Mouse (Mus musculus): ENCODE measurements around the gene Irf2bp2. TPM values are rescaled to one million over a fixed set of nuclear protein-coding genes. Genes with fewer than 3 reads are reported as not detected.
A peak's percentile ranks its signal among the peaks of the same experiment; 100 is the strongest.
"Not testable (repeated sequence)": the region's sequence is repeated elsewhere in the genome, so short reads cannot be mapped to it uniquely, and the experiment has no call there.

The Irf2bp2 gene
- polyA plus RNA-seq, 1 experiment from 2014 or later, result 3.3 TPM

DNA sequence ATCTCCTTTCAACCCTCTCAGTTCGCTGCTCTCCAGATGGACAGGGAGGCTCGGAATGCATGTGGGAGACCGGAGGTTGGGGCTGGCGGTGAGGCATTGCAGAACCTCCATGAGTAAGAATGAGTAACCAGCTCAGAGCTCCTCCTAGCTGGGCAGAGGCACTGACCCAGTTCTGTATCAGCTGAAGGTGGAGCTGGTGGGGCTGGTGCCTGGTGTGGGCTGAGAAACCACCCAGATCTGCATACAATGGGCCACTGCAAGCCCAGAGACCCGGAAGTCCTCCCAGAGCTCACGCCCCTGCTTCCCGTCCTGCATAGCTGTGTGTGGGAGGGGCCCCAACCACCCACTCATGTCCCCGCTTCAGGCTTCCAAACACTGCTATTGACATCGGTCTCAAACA, 22.0 kb upstream of the Irf2bp2 start:
- H3K4me1 ChIP-seq (replicated peaks), result peaks cover 27% of the 10 kb centered on the region
- H3K9me3 ChIP-seq, result no peaks in the 10 kb centered on the region
- no peak overlapping the region for H3K4me3 ChIP-seq
- WGBS, result 63% methylated on average over 9 of the region's 9 CpGs
- DNase-seq (ENCODE audit: low spot score), result peak; percentile 18
- 0 out of 2 replicates have a peak, but pooled peaks cover 3% of the 10 kb centered on the region for H3K27me3 ChIP-seq (ENCODE audit: insufficient read depth, poor library complexity, severe bottlenecking)
- H3K27ac ChIP-seq, result peak overlapping the region; percentile 66
- H3K36me3 ChIP-seq, result no peaks in the 10 kb centered on the region

DNA sequence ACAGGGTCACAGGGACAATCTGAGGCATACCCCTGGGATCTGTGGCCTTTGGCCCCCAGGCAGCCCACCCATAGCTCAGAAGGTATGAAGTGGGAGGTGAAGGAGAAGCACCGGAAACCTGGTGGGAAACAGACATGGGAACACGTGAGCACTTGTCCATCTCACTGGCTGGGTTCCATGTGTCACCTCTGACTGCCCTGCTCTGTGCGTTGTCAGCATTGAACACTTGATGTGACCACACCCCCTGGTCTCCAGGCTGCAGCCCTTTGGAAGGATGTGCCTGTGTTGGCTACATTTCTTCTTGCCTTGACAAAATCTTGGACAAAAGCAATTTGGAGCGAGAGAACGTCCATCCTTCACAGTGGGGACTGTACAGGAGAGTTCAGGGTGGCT, 20.9 kb upstream of the Irf2bp2 start:
- no peak for DNase-seq (ENCODE audit: low spot score)
- Histone ChIP-seq H3K36me3 (no peaks in the 10 kb centered on the region), H3K27ac (0 out of 2 replicates have a peak overlapping the region, but pooled peaks have one; percentile 66), H3K9me3 (no peaks in the 10 kb centered on the region), H3K27me3 (ENCODE audit: insufficient read depth, poor library complexity, severe bottlenecking) (peaks cover 3% of the 10 kb centered on the region; the same call in 1 of the 2 replicates), H3K4me3 (no peak overlapping the region), H3K4me1 (replicated peaks) (peaks cover 31% of the 10 kb centered on the region)
- 80% methylated on average over 5 of the region's 5 CpGs for WGBS

DNA sequence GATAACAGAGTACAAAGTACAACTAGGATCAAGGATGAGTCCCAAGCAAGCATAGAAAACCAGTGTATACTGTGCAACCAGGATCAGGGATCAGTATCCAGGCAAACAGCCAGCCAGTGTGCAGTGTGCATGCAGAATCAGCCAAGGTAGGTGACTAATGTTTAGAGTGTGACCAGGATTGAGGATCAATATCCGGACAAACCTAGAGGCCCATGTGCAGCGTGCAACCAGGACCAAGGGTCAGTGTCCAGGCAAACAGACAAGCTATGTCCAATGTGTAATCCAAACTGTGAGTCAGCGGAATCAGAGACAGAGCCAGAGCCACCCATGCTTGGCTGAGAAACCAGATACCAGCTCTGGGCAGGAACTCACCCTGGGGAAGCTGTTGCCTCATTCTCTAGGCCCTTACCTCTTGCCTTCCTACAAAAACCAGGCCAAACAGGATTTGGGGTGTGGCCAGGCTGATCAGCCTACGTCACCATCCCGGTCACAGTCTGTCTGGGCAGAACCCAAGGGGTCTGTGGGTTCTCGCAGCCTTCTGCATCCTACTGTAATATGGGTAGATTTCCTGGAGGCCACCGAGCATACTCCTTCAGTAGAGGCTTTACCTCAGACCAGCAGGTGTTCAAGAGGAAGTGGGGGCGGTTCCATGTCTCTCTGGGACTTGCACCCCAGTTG, 20.4 kb upstream of the Irf2bp2 start:
- no peaks in the 10 kb centered on the region for H3K36me3 ChIP-seq
- WGBS, result 84% methylated on average over 8 of the region's 8 CpGs
- no peaks in the 10 kb centered on the region for H3K9me3 ChIP-seq
- no peak overlapping the region for H3K4me3 ChIP-seq
- DNase-seq (ENCODE audit: low spot score), result no peak
- peaks cover 3% of the 10 kb centered on the region; the same call in 1 of the 2 replicates for H3K27me3 ChIP-seq (ENCODE audit: insufficient read depth, poor library complexity, severe bottlenecking)
- peak overlapping the region; percentile 24; the same call in 1 of the 2 replicates for H3K27ac ChIP-seq
- H3K4me1 ChIP-seq (replicated peaks), result peaks cover 31% of the 10 kb centered on the region

DNA sequence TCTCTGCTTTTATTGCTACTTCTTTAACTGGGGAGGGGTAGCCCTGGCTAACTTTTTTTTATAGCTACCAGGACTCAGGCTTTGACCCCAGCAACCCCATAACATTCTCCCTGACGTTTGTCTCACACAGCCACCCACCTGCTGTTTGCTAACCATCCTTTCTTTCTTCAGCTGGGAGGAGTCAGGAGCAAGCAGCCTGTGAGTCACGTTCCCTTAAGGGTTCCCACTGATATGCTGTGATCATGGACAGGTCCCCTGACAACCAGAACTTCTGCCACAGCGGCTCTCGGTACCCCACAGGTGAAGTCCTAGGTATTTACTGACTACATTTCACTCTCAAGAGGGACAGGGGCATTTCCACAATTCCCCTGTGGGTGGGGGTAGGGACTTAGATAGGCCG, 19.4 kb upstream of the Irf2bp2 start:
- Histone ChIP-seq H3K27me3 (ENCODE audit: insufficient read depth, poor library complexity, severe bottlenecking) (peaks cover 3% of the 10 kb centered on the region; the same call in 1 of the 2 replicates), H3K27ac (no peak overlapping the region), H3K4me3 (no peak overlapping the region), H3K9me3 (no peaks in the 10 kb centered on the region), H3K36me3 (no peaks in the 10 kb centered on the region), H3K4me1 (replicated peaks) (peaks cover 35% of the 10 kb centered on the region)
- no peak for DNase-seq (ENCODE audit: low spot score)
- 57% methylated on average over 5 of the region's 5 CpGs for WGBS

DNA sequence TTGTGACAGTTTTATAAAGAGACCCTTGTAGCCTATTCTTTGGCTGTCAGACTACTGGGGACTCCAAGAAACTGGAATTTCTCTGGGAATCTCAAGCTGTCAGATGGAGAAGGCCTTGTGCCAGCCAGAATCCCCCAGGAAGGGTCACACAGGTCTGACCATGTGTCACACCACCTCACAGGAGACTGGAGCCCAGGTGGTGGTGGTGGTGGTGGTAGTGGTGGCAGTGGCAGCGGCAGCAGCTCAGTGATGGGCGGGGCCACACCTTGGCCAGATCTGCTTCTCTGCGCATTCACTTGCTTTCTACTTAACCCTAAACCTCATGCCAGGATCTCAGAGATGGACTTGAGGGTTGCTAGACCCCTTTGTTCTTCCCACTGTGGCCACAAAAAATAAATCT, 19.0 kb upstream of the Irf2bp2 start:
- Histone ChIP-seq H3K4me3 (no peak overlapping the region), H3K4me1 (replicated peaks) (peaks cover 38% of the 10 kb centered on the region), H3K9me3 (no peaks in the 10 kb centered on the region), H3K36me3 (no peaks in the 10 kb centered on the region), H3K27ac (no peak overlapping the region), H3K27me3 (ENCODE audit: insufficient read depth, poor library complexity, severe bottlenecking) (peaks cover 3% of the 10 kb centered on the region; the same call in 1 of the 2 replicates)
- DNase-seq (ENCODE audit: low spot score), result no peak
- WGBS, result 93% methylated on average over 3 of the region's 3 CpGs

DNA sequence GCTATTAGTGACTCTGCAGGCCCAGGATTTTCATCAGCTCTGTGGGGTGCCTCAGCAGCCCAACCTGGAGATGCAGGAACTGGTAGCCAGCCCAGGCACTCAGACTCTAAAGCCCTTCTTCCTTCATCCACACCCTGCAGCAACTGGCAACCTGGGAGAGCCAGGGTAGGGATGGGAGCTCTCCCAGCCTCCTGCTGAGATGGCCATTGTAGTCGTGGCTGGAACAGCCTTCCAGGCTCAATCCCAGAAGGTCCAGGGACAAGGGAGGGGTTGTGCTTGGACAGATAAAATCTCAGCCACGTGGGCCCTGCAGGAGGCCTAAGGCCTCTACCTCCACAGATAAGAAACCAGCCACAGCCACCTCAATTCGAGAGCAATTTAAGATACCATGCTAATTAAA, 16.9 kb upstream of the Irf2bp2 start:
- peak overlapping the region; percentile 47; the same call in 1 of the 2 replicates for H3K27ac ChIP-seq
- H3K4me3 ChIP-seq, result no peak overlapping the region
- peaks cover 3% of the 10 kb centered on the region; the same call in 1 of the 2 replicates for H3K27me3 ChIP-seq (ENCODE audit: insufficient read depth, poor library complexity, severe bottlenecking)
- H3K4me1 ChIP-seq (replicated peaks), result peaks cover 34% of the 10 kb centered on the region
- DNase-seq (ENCODE audit: low spot score), result no peak
- 14% methylated on average over 3 of the region's 3 CpGs for WGBS
- no peaks in the 10 kb centered on the region for H3K36me3 ChIP-seq
- no peaks in the 10 kb centered on the region for H3K9me3 ChIP-seq

DNA sequence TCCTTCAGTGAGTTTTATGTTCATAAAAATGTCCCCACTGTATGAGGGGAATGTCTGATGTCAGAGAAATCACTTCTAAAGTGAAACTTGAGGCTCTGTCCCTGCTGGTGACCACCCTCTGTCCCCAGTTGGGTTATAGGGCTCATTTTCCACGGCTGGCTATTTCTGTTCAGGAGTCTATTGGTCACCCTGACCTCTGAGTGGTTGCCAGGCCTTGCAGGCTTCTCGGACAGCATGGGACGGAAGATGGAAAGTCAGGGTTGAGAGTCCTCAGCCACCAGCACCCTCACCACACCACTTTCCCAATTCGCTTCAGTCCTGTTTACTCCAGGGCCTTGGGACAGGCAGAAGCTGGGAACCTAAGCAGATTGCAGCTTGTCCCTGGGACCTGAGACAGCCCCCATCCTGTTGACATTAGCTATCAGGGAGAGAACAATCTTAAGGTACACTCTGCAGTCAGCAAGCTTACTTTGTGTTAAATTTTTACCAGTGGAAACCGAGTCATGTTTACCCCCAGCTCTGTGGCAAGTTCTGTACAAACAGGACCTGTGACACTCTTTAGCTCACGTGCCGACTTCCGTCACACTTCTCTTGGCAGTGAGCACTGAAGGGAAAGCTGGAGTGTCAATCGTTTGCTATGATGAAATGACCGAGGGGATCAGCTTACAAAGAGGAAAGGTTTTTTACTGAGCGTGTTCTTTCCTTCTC, 15.9 kb upstream of the Irf2bp2 start:
- Histone ChIP-seq H3K27me3 (ENCODE audit: insufficient read depth, poor library complexity, severe bottlenecking) (peaks cover 3% of the 10 kb centered on the region; the same call in 1 of the 2 replicates), H3K9me3 (no peaks in the 10 kb centered on the region), H3K4me1 (replicated peaks) (peaks cover 24% of the 10 kb centered on the region), H3K4me3 (no peak overlapping the region), H3K36me3 (no peaks in the 10 kb centered on the region), H3K27ac (no peak overlapping the region)
- no peak for DNase-seq (ENCODE audit: low spot score)
- 86% methylated on average over 11 of the region's 11 CpGs for WGBS

DNA sequence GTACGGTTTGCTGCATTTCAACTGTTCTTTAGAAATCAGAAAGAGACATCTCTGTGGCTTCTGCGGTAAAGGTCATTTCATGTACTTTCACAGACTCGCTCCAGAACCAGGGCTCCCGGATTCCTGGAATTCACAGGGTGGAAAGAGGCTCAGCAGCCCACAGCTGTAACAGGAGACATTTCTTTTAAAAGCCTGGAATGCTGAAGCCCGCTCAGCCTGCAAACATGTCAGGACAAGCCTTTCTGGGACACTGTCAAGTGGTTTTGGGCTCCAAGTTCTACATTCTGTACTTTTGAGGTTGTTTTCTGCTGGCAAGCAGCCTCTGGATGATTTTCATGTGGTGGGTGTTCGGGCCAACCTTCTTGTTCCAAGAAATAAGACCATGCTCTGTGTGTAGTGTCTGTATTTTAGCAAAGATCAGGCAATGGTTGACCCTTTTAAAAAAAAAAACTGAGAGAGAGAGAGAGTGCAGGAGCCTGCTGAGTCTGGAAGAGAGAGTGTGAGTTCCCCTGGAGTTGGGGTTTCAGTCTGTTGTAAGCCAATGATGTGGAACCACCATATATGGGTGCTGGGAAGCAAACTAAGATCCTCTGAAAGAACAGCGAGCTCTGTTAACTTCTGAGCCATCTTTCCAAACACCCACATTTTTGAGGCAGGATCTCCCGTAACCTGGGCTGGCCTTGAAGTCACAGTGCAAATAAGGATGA, 9.6 kb upstream of the Irf2bp2 start:
- Histone ChIP-seq H3K27ac (peak overlapping the region; percentile 56), H3K4me1 (replicated peaks) (peaks cover 39% of the 10 kb centered on the region), H3K9me3 (no peaks in the 10 kb centered on the region), H3K4me3 (no peak overlapping the region), H3K27me3 (ENCODE audit: insufficient read depth, poor library complexity, severe bottlenecking) (no peaks in the 10 kb centered on the region), H3K36me3 (no peaks in the 10 kb centered on the region)
- WGBS, result 32% methylated on average over 8 of the region's 8 CpGs
- DNase-seq (ENCODE audit: low spot score), result no peak

DNA sequence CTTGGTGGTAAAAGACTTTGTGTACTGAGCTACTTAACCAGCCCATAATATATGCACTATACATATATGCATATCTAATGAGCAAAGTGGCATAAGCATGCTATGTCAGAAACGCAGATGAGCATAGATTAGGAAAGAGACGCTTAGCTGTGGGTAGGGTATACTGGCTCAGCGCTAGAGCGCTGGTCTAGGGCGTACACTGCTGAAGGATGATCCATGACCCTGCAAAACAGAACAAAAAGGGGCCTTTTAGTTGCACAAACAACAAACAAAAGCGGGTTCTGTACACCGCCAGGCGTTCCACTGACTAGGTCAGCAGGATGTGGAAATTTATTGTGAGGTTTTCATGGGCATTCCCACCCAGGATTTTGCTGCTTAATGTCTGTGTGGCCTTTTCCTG, 8.9 kb upstream of the Irf2bp2 start:
- Histone ChIP-seq H3K4me1 (replicated peaks) (peaks cover 40% of the 10 kb centered on the region), H3K36me3 (no peaks in the 10 kb centered on the region), H3K4me3 (no peak overlapping the region), H3K27ac (peak overlapping the region; percentile 56), H3K9me3 (no peaks in the 10 kb centered on the region), H3K27me3 (ENCODE audit: insufficient read depth, poor library complexity, severe bottlenecking) (no peaks in the 10 kb centered on the region)
- 50% methylated on average over 8 of the region's 8 CpGs for WGBS
- no peak for DNase-seq (ENCODE audit: low spot score)

DNA sequence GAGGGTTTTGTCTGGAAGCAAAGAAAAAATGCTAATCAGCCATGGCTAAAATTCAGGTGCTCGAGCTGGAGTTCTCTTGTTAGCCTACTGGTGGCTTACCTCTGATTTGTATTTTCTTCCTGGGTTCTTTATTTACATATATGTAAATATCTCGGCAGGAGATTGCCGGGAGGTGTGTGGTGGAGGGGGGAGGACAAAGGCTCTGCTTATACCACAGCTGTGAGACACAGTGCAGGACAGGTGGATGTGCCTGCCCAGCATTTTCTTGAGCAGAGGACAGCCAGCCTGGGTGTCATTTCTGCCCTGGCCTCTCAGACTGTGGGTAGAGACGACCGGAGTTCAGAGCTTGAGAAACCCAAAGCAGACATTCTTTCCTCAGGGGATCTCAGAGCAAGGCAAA, 7.5 kb upstream of the Irf2bp2 start:
- Histone ChIP-seq H3K4me3 (no peak overlapping the region), H3K36me3 (no peaks in the 10 kb centered on the region), H3K27me3 (ENCODE audit: insufficient read depth, poor library complexity, severe bottlenecking) (no peaks in the 10 kb centered on the region), H3K27ac (no peak overlapping the region), H3K9me3 (no peaks in the 10 kb centered on the region), H3K4me1 (replicated peaks) (peaks cover 52% of the 10 kb centered on the region)
- 24% methylated on average over 5 of the region's 5 CpGs for WGBS
- no peak for DNase-seq (ENCODE audit: low spot score)

DNA sequence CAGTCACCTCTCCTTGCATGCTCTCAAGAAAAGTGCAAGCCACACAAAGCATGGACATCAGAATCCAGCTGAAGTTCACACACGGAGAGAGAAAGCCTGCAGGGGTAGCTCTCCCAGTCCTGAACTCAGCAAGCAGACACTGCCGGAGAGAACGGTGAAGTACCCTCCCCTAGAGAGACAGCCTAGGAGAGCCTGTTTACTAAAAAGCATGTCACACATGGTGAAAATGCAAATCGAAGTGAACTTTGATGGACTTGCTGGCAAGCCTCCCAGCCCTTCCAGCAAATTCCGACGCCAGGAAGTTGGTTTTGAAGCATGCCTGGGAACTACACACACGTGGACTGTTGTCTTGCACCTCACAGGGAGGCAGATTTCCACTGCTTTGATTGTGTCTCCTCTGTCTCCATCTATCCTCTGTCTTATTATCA, 7.0 kb upstream of the Irf2bp2 start:
- DNase-seq (ENCODE audit: low spot score), result no peak

DNA sequence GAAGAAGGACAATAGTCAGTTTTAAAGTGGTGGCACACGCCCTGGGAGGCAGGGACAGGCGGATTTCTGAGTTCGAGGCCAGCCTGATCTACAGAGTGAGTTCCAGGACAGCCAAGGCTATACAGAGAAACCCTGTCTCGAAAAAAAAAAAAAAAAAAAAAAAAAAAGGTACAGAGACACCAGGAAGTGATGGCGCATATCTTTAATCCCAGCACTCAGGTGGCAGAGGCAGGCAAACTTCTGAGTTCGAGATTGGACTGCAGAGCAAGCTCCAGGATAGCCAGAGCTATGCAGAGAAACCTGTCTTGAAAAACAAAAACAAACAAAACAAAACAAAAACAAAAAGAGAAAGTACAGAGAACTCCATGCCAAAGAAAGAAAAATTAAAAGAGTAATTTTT, 6.6 kb upstream of the Irf2bp2 start:
- not testable (repeated sequence) for H3K9me3 ChIP-seq; H3K27ac ChIP-seq; H3K36me3 ChIP-seq; H3K4me3 ChIP-seq; DNase-seq (ENCODE audit: low spot score); H3K27me3 ChIP-seq (ENCODE audit: insufficient read depth, poor library complexity, severe bottlenecking)
- peaks cover 62% of the 10 kb centered on the region for H3K4me1 ChIP-seq (replicated peaks)
- WGBS, result 81% methylated on average over 6 of the region's 6 CpGs

More for the DNA sequence above, 7.0 kb upstream of the Irf2bp2 start:
- Histone ChIP-seq H3K4me1 (replicated peaks) (peaks cover 57% of the 10 kb centered on the region), H3K36me3 (no peaks in the 10 kb centered on the region), H3K4me3 (no peak overlapping the region), H3K27ac (peak overlapping the region; percentile 35; the same call in 1 of the 2 replicates), H3K9me3 (no peaks in the 10 kb centered on the region), H3K27me3 (ENCODE audit: insufficient read depth, poor library complexity, severe bottlenecking) (no peaks in the 10 kb centered on the region)
- 7% methylated on average over 7 of the region's 7 CpGs for WGBS

DNA sequence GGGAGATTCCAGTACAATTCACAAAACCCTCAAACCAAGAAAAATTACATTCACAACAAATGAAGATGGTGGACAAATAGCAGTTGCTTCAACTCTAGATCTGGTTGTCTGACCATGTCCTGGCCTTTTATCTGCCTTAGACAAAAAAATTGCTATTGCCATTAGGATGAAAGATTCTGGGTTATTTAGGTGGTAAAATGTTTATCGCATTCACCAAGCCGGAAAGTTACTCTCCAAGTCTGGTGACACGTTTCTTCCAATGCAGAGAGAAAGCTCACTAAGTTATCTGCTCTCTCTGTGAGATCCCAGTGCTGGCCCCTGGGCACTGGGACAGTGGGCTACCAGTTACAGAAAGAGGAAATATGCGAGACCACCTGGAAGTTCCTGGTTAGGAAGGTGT, 5.5 kb upstream of the Irf2bp2 start:
- Histone ChIP-seq H3K27me3 (ENCODE audit: insufficient read depth, poor library complexity, severe bottlenecking) (no peaks in the 10 kb centered on the region), H3K4me1 (replicated peaks) (peaks cover 72% of the 10 kb centered on the region), H3K4me3 (no peak overlapping the region), H3K36me3 (no peaks in the 10 kb centered on the region), H3K9me3 (no peaks in the 10 kb centered on the region), H3K27ac (no peak overlapping the region)
- 91% methylated on average over 4 of the region's 4 CpGs for WGBS
- no peak for DNase-seq (ENCODE audit: low spot score)

Measured in hindbrain, embryonic 10.5 days (tissue).